Mouse (Mus musculus) heart, embryonic 10.5 days (tissue): ENCODE results near the gene Bag5. TPM values are rescaled to one million over a fixed set of nuclear protein-coding genes. Genes with fewer than 3 reads are reported as not detected.

ENCODE experiments used
- DNase-seq: peaks from one replicate; pipeline ENCODE4 v3.0.0-alpha.2; 2017; ENCODE audit warnings: low spot score
- H3K27ac ChIP-seq: fragments of 300-500 bp; sonication (generic); 2 replicates; pipeline ENCODE4 v1.5.1; 2016; ENCODE audit warnings: mild to moderate bottlenecking
- H3K27me3 ChIP-seq: fragments of 300-500 bp; sonication (generic); 2 replicates; pipeline ENCODE4 v1.6.1; 2016; ENCODE audit warnings: mild to moderate bottlenecking; ENCODE audit not compliant: poor library complexity, insufficient read depth, severe bottlenecking
- H3K36me3 ChIP-seq: fragments of 300-500 bp; sonication (generic); 2 replicates; pipeline ENCODE4 v1.6.1; 2016; ENCODE audit warnings: mild to moderate bottlenecking, moderate library complexity
- H3K4me1 ChIP-seq: fragments of 300-500 bp; sonication (generic); 2 replicates; pipeline ENCODE4 v1.6.1; 2016; ENCODE audit warnings: mild to moderate bottlenecking
- H3K4me3 ChIP-seq: fragments of 300-500 bp; sonication (generic); 2 replicates; pipeline ENCODE4 v1.5.1; 2016; ENCODE audit warnings: mild to moderate bottlenecking, moderate library complexity
- H3K9me3 ChIP-seq: fragments of 300-500 bp; sonication (generic); 2 replicates; pipeline ENCODE4 v1.6.1; 2016; ENCODE audit warnings: mild to moderate bottlenecking, moderate library complexity
- WGBS: fragments of 180-500 bp; shearing (Covaris S2); methylation state at CpG from one replicate; pipeline ENCODE4 v1.1.7; 2016; 5-methylcytosine and 5-hydroxymethylcytosine counted together
- polyA plus RNA-seq: library from polyadenylated mRNA; unstranded; fragments of >200 nt; fragmentation: Nextera tagmentation; extraction: Ambion mirVana; gene quantifications from 2 replicates; pipeline ENCODE4 v1.2.1, GENCODE M21; 2016

Bag5 gene
- polyA plus RNA-seq, 1 experiment from 2014 or later = 47.7 TPM

DNA sequence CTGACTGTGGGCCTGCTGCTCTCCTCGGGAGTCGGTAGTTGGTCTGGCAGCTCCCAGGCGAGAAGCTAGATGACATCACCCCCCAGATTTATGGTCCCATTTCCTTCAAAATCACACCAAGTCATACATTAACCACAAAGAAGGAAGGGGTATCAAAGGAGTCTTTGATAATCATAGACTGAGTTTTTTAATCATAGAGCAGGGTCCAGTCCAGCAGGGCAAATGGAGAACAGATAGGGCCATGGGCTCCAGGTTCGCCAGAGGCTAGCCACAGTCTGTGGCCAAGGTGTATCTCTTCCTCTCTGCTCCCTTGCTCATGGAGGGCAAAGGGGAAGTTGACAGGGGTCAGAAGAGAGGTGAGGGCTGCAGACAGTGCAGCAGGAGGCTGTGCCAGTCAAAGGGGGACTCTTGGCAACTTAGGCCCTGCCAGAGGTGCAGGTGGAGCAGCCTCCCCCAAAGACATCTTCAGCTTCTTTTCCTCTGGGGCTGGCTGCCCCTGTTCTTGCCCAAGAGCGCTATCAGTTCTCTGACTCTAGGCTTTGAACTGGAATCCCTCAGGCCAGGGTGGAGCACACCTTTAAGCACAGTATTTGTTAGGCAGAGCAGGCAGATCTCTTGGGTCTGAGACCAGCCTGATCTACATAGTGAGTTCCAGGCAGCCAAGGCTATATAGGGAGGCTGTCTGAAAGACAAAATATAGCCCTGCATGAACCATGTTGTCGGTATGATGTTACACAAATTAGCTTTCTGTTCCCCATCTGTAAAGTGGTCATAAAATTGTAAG, 37.1 kb downstream of the Bag5 start:
- peaks cover 29% of the 10 kb centered on the region for H3K27me3 ChIP-seq
- H3K27ac ChIP-seq = peak overlapping the region; percentile 96

DNA sequence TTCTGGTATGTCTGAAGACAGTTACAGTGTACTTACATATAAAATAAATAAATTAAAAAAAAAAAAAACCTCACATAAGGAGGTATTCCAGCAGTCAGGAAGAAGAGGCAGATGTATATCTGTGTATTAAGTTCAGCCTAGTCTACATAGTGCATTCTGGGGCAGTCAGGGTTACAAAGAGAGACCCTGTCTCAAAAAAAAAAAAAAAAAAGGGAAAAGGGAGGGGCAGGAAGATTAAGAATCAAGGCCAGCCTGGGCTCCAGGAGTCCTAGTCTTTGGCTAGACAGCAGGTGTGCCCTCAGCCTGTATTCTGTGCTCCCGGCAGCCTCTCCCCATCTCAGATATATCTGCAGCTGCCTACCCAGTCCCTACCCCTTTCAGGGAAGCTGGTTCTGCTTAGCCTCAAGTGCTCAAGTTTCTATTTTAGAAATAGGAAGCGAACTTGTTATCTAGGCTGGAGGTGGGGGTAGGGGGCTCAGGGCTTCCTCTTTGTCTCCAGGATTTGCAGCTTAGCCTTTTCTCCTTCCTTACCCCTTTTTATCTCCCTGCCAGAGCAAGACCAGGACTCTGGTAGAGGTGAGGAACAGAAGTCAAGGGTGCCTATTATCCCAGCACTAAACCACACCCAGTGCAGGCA, 38.1 kb downstream of the Bag5 start:
- Histone ChIP-seq H3K4me1 (peaks cover 78% of the 10 kb centered on the region), H3K36me3 (peaks cover 9% of the 10 kb centered on the region), H3K27ac (peak overlapping the region; percentile 96; the same call in 1 of the 2 replicates), H3K9me3 (no peaks in the 10 kb centered on the region), H3K27me3 (peaks cover 40% of the 10 kb centered on the region), H3K4me3 (peak overlapping the region; percentile 19; the same call in 1 of the 2 replicates)
- 11% methylated on average over 2 of the region's 2 CpGs for WGBS
- no peak for DNase-seq

More for the DNA sequence above, 37.1 kb downstream of the Bag5 start:
- peaks cover 12% of the 10 kb centered on the region for H3K36me3 ChIP-seq
- H3K4me3 ChIP-seq = no peak overlapping the region
- peaks cover 75% of the 10 kb centered on the region for H3K4me1 ChIP-seq
- 79% methylated on average over 6 of the region's 6 CpGs for WGBS
- no peak for DNase-seq
- no peaks in the 10 kb centered on the region for H3K9me3 ChIP-seq

DNA sequence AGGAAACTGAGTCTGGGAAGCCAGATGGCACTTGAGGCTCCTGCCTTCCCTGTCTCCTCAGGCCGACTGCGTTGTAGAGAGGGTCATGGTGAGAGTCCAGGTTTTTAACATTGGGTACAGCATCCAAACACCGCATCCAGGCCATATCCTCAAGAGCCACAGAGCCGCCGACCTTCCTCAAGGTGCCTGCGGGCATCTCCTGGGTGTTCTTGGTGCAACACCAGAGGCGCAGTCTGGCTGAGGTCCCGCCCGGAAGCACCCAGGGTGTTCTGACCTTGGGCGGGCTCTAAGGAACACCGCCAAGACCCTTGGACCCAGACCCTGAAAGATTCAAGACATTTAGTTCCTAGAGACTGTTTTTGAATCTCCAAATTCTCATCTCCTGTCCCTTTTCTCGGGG, 40.5 kb downstream of the Bag5 start:
- Histone ChIP-seq H3K9me3 (no peaks in the 10 kb centered on the region), H3K27me3 (peaks cover 45% of the 10 kb centered on the region), H3K4me3 (peak overlapping the region; percentile 78), H3K27ac (peak overlapping the region; percentile 88), H3K36me3 (peaks cover 12% of the 10 kb centered on the region), H3K4me1 (peaks cover 81% of the 10 kb centered on the region)
- 8% methylated on average over 12 of the region's 12 CpGs for WGBS
- no peak for DNase-seq

DNA sequence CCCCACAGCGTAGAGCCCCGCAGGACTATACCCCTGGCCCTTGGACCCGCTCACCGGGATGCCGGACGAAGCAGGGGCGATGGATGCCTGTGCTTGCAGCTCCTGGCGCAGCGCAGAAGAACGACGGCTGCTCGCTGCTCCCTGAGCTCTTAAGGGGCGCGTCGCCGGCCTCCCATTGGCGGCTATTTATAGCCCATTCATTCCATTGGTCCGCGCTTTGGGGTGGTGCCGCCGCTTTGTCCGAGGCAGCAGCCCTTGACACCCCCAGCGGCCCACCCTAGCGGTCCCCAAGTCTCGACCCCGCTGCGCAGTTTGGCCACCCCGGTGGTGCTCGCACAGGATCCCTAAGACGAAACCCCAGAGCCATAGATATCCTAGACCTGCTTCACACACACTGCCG, 40.9 kb downstream of the Bag5 start, which contains the start of gene Ckb:
Gene Ckb (minus strand): TSS at position 163 of the 400 bp plus-strand sequence.
- Histone ChIP-seq H3K36me3 (peaks cover 12% of the 10 kb centered on the region), H3K27me3 (peaks cover 45% of the 10 kb centered on the region), H3K4me3 (peak within 1 kb of the TSS; percentile 78), H3K4me1 (peaks cover 77% of the 10 kb centered on the region), H3K9me3 (no peaks in the 10 kb centered on the region), H3K27ac (peak within 1 kb of the TSS; percentile 88)
- peak; percentile 90 for DNase-seq
- under 1% methylated on average over 31 of the region's 31 CpGs for WGBS

DNA sequence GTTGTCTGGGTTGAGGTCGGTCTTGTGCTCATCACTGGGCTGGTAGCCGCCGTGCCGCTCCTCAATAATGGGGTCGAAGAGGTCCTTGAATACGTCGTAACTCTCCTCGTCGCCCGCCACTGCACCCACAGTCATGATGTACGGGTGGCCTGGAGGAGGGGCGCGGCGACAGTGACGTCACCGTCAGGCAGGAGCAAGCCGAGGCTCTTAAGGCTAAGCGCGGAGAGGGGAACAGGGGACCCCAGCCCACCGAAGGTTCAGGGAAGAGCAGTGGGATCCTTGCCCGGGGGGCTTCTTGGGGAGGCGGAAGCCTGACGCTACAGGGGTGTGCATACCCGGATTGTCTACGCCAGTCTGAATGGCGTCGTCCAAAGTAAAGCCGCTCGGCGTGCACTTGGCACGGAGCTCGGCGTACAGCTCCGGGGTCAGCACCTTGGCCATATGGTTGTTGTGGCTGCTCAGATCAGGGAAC, 41.6 kb downstream of the Bag5 start:
- peak overlapping the region; percentile 88 for H3K27ac ChIP-seq
- WGBS = under 1% methylated on average over 34 of the region's 34 CpGs

DNA sequence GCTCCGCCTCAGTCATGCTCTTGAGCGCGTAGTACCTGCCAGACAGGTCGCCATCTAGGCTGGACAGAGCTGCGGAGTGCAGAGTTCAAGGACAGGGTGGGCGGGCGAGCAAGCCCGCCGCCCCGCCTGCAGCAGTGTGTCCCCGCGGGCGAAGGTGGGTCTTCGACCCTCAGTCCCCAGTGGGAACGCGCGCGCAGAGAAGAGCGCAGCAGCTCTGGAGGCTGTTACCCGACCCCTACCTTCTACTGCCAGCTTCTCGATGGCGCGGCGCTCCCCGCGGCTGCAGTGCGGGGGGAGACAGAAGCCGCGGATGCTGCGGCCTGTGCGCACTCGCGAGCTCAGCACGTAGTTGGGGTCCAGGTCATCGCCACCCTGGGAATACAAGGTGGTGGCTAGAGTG, 42.1 kb downstream of the Bag5 start:
- WGBS = under 1% methylated on average over 35 of the region's 35 CpGs
- DNase-seq = no peak
- Histone ChIP-seq H3K9me3 (no peaks in the 10 kb centered on the region), H3K4me3 (peak overlapping the region; percentile 78), H3K36me3 (peaks cover 12% of the 10 kb centered on the region), H3K4me1 (peaks cover 72% of the 10 kb centered on the region), H3K27ac (peak overlapping the region; percentile 88), H3K27me3 (peaks cover 45% of the 10 kb centered on the region)

More for the DNA sequence above, 41.6 kb downstream of the Bag5 start:
- H3K36me3 ChIP-seq = peaks cover 12% of the 10 kb centered on the region
- H3K27me3 ChIP-seq = peaks cover 45% of the 10 kb centered on the region
- peak overlapping the region; percentile 78 for H3K4me3 ChIP-seq
- no peak for DNase-seq
- peaks cover 70% of the 10 kb centered on the region for H3K4me1 ChIP-seq
- H3K9me3 ChIP-seq = no peaks in the 10 kb centered on the region

DNA sequence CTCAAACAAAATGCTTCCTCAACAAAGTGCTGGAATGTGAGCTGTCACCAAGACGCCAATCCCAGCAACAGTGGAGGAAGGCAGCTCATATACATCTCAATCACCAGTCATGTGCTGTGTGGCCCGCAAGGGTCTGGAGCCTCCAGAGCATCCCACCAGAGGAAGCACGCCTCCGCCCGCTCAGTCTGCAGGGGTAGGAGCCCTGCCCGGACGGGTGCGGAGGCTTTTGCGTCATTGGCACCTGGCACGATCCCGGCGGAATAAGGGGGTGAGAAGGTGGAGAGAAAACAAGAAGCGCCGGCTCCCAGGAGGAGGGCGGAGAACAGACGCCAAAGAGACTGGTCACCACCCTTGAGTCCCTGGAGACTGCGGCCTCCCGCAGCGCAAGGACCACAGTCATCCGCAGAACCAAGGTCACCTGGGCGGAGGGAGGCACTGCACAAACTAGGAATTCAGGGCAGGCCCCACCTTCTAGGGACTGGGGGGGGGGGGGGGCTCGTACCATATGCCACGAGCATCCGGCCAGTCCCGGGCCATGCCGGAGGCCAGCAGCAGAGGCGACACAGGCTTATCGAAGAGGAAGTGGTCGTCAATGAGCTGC, 42.6 kb downstream of the Bag5 start:
- H3K36me3 ChIP-seq = peaks cover 12% of the 10 kb centered on the region
- H3K27ac ChIP-seq = peak overlapping the region; percentile 88
- H3K27me3 ChIP-seq = peaks cover 45% of the 10 kb centered on the region
- peak overlapping the region; percentile 78 for H3K4me3 ChIP-seq
- 4% methylated on average over 29 of the region's 29 CpGs for WGBS
- DNase-seq = no peak
- H3K9me3 ChIP-seq = no peaks in the 10 kb centered on the region
- H3K4me1 ChIP-seq = peaks cover 72% of the 10 kb centered on the region

DNA sequence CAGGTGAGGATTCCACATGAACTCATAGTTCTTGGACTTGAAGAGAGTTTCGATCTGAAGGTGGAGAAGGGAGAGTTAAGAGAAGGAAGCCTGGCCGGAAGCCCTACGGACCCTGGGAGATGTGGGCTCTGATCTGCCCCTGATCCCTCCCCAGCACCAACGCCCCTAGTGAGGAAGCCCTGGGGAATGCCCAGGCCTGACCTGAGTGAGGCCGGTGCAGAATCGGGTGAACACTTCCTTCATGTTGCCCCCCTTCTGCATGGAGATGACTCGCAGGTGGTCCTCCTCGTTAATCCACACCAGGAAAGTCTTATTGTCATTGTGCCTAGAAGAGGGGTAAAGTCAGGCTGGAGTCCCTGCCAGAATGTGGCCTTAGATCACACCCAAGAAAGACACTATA, 43.1 kb downstream of the Bag5 start:
- H3K4me1 ChIP-seq = peaks cover 72% of the 10 kb centered on the region
- no peaks in the 10 kb centered on the region for H3K9me3 ChIP-seq
- peaks cover 12% of the 10 kb centered on the region for H3K36me3 ChIP-seq
- H3K27ac ChIP-seq = peak overlapping the region; percentile 88; the same call in 1 of the 2 replicates
- WGBS = 53% methylated on average over 8 of the region's 8 CpGs
- peak overlapping the region; percentile 78 for H3K4me3 ChIP-seq
- DNase-seq = no peak
- H3K27me3 ChIP-seq = peaks cover 45% of the 10 kb centered on the region

DNA sequence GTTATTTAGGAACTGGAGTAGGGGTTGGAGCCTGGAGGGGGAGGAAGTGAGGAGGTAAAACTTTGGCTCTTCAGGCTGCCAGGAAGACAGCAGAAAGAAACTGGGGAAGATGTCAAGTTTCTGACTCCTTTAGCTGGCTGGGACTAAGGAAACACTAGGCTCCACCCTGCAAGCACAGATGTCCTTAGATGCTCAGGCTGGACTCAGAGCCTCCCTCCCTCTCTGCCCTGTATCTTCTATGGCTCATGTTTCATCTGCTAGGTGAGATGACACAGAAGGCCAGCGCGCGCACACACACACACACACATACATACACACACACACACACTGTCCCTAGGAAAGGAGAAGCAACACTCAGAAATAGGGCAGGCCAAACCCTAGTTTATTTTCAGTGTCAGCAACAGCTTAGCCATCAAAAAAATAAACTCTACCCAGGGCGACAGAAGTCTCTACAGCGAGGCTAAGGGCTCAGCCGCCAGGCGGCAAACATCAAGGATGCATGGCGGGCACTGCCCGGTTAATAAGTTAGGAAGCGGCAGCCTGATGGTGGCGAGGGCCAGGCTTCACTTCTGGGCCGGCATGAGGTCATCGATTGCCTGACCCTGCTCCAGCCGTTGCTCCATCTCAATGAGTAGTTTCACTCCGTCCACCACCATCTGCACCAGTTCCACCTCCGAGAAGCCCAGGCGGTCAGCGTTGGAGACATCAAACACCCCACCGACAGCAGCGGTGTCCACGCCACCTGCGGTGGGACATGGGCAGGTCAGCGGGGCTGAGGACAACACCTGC, 43.9 kb downstream of the Bag5 start:
- H3K4me1 ChIP-seq = peaks cover 75% of the 10 kb centered on the region
- no peaks in the 10 kb centered on the region for H3K9me3 ChIP-seq
- H3K27me3 ChIP-seq = peaks cover 44% of the 10 kb centered on the region
- H3K27ac ChIP-seq = peak overlapping the region; percentile 88
- H3K36me3 ChIP-seq = peaks cover 12% of the 10 kb centered on the region
- WGBS = 66% methylated on average over 23 of the region's 23 CpGs
- peak overlapping the region; percentile 47; the same call in 1 of the 2 replicates for H3K4me3 ChIP-seq
- no peak for DNase-seq

DNA sequence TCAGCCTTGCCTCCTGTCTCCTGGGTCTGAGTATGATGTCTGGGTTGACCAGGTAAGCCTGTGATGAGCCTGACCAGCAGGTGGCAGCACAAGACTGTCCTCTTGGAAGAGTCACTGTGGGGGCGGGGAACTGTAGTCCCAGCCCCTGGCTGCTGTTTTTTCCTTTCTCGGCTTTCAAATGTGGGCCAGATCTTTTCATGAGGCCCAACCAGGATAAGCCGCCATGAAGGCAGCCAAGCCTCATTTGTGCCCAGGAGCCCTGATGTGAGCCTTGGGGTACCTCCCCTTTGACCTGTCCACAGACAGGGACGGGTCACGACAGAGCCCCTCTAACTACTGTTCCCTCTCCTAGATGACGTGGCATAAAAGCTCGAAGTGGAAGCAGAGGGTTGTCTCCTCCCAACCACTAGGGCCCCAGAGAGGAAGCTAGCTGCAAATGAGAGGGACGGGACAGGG, 44.6 kb downstream of the Bag5 start:
- peak overlapping the region; percentile 47 for H3K4me3 ChIP-seq
- H3K9me3 ChIP-seq = no peaks in the 10 kb centered on the region
- H3K36me3 ChIP-seq = peaks cover 12% of the 10 kb centered on the region
- 0% methylated on average over 8 of the region's 8 CpGs for WGBS
- peak; percentile 96 for DNase-seq
- H3K27me3 ChIP-seq = peaks cover 39% of the 10 kb centered on the region
- H3K27ac ChIP-seq = peak overlapping the region; percentile 88
- peaks cover 79% of the 10 kb centered on the region for H3K4me1 ChIP-seq

DNA sequence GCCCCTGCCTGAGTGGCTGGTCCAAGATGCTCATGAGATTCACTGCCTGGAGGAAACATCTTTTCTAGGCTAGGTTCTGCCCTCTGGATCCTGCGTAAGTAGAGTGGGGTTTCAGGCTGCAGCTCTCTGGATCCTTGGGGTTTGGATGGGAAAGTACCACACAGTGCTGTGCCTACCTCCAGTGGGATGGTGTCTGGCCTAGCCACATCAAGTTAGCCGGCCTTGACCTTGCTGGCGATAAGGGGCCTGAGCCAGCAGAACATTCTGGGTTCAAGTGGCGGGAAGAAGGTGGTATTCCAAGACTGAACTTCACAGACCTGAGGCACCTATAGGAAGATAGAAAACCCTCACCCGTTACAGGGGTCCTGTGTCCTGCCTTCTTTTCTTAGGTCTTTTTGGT, 45.6 kb downstream of the Bag5 start:
- Histone ChIP-seq H3K4me1 (peaks cover 78% of the 10 kb centered on the region), H3K27ac (no peak overlapping the region), H3K9me3 (no peaks in the 10 kb centered on the region), H3K36me3 (peaks cover 14% of the 10 kb centered on the region), H3K27me3 (peaks cover 30% of the 10 kb centered on the region), H3K4me3 (no peak overlapping the region)
- 88% methylated on average over 5 of the region's 5 CpGs for WGBS
- peak; percentile 74 for DNase-seq

DNA sequence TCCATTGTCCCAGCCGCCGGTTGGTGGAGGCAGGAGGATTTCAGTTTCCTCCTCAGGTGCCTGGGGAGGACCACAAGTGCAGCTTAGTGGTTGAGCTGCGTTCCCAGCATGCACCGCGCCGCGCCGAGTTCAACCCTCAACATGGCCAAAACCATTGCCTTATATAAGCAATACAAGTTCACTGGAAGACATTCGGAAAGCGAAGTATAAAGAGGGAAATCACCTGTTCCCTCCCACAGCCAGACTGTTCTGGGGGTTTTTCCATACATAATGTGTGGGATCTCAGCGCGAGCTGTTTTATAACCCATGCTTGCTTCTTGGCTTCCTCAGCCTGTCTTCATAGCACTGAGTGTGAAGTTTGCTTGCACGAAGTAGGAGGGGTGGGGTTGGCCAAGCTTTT, 46.7 kb downstream of the Bag5 start:
- peaks cover 67% of the 10 kb centered on the region for H3K4me1 ChIP-seq
- no peaks in the 10 kb centered on the region for H3K9me3 ChIP-seq
- peaks cover 19% of the 10 kb centered on the region for H3K27me3 ChIP-seq
- no peak overlapping the region for H3K4me3 ChIP-seq
- DNase-seq = no peak
- peaks cover 23% of the 10 kb centered on the region for H3K36me3 ChIP-seq
- WGBS = 72% methylated on average over 13 of the region's 13 CpGs
- 0 out of 2 replicates have a peak overlapping the region, but pooled peaks have one; percentile 63 for H3K27ac ChIP-seq
